Mouse (Mus musculus): ENCODE measurements around the gene Vstm2b. TPM values are rescaled to one million over a fixed set of nuclear protein-coding genes. Genes with fewer than 3 reads are reported as not detected.

Vstm2b gene
- polyA plus RNA-seq, 1 experiment from 2014 or later: 0.23 TPM

DNA sequence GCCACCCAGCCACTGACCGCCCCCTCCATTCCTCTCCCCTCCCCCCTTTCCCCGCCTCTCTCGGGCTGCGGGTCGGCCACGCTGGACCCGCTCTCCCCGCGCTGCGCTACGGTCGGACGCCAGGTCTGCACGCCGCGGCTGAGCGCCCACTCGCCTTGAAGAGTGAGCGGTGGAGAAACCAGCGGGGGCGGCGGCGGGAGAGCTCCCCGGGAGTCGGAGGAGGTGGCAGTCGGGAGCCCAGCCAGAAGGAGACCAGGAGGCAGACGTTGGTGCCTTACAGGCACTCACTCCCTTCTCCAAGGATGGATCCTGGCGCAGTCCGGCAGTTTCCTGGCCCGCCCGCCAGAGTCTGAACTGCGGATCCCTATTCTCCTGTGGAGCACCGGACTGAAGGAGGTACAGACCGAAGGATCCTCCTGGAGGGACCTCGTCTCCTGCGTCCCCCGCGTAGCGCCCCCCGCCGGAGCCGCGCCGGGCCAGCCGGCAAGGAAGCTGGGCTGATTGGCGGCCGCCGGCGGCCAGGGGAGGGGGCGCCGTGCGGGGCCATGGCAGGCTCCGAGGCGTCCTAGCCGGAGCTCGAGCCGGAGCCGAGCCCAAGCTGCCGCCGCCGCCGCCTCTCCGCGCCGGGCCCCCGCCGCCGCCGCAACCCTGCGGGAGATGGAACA lies 715 bp downstream of the Vstm2b start:
- WGBS: 1% methylated on average over 53 of the region's 70 CpGs
- Histone ChIP-seq H3K36me3 (ENCODE audit: control insufficient read depth, insufficient read depth) (no peaks in the 10 kb centered on the region), H3K4me2 (replicated peaks; ENCODE audit: low read depth) (peak overlapping the region; percentile 58), H3K4me3 (ENCODE audit: low read depth, low read length) (peak overlapping the region; percentile 25), H3K27me3 (replicated peaks; ENCODE audit: control insufficient read depth, insufficient read depth, low read length) (peaks cover 55% of the 10 kb centered on the region), H3K9me3 (ENCODE audit: control insufficient read depth) (no peaks in the 10 kb centered on the region), H3K4me1 (replicated peaks; ENCODE audit: control insufficient read depth, insufficient read depth, low read length) (no peaks in the 10 kb centered on the region), H3K27ac (ENCODE audit: low read depth, low read length) (no peak overlapping the region), H3K9ac (ENCODE audit: low read depth, low read length) (no peak overlapping the region)
- no peak for ATAC-seq
- TF ChIP-seq CTCF (IDR thresholded peaks at IDR 0.05; ENCODE audit: low read depth): no peak

DNA sequence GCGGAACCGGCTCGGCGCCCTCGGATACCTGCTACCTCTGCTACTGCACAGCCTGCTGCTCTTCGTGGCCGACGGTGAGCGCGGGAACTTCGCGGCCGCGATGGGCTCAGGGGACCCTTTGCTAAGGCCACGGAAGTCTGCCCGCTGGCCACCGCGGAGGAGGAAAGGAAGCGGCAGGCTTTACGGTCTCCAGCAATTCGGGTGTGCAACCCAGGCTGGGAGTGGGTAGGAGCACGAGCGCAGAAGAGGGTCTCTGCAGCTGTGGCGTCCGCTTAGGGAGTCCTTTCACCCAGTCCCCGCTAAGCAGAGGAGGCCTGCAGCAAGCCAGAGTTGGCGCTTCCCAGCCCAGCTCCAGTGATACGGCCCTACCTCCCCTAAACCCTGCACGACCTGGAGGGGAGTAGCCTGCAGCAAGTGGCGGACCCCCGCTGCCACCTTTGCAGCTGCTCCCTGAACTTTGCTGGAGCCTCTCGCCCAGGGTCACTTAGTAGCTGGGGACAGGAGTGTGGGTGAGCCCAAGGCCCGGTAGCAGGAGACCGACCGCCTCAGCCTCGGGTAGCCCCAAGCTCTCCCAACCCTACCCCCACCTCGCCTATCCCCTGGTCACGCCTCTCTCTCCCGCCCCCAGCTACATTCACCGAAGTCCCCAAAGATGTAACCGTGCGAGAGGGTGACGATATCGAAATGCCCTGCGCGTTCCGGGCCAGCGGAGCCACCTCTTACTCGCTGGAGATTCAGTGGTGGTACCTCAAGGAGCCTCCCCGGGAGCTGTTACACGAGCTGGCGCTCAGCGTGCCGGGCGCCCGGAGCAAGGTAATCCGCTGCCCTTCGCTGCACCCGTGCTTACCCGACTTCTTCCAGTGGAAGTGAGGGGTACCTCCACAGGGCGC lies 1.5 kb downstream of the Vstm2b start:
- H3K4me2 ChIP-seq (replicated peaks; ENCODE audit: low read depth): peak overlapping the region; percentile 58
- ATAC-seq: no peak
- H3K4me1 ChIP-seq (replicated peaks; ENCODE audit: control insufficient read depth, insufficient read depth, low read length): no peaks in the 10 kb centered on the region
- H3K27ac ChIP-seq (ENCODE audit: low read depth, low read length): no peak overlapping the region
- TF ChIP-seq CTCF (IDR thresholded peaks at IDR 0.05; ENCODE audit: low read depth): no peak
- no peak overlapping the region for H3K9ac ChIP-seq (ENCODE audit: low read depth, low read length)
- peak overlapping the region; percentile 25 for H3K4me3 ChIP-seq (ENCODE audit: low read depth, low read length)
- H3K36me3 ChIP-seq (ENCODE audit: control insufficient read depth, insufficient read depth): no peaks in the 10 kb centered on the region
- under 1% methylated on average over 58 of the region's 61 CpGs for WGBS
- no peaks in the 10 kb centered on the region for H3K9me3 ChIP-seq (ENCODE audit: control insufficient read depth)
- peaks cover 55% of the 10 kb centered on the region for H3K27me3 ChIP-seq (replicated peaks; ENCODE audit: control insufficient read depth, insufficient read depth, low read length)

- H3K36me3 ChIP-seq (ENCODE audit: control insufficient read depth, insufficient read depth): no peaks in the 10 kb centered on the region
- no peak for ATAC-seq
Observed at GRCm38 (mm10) chr7:40901201-40901600, 3.1 kb downstream of the Vstm2b start.

DNA sequence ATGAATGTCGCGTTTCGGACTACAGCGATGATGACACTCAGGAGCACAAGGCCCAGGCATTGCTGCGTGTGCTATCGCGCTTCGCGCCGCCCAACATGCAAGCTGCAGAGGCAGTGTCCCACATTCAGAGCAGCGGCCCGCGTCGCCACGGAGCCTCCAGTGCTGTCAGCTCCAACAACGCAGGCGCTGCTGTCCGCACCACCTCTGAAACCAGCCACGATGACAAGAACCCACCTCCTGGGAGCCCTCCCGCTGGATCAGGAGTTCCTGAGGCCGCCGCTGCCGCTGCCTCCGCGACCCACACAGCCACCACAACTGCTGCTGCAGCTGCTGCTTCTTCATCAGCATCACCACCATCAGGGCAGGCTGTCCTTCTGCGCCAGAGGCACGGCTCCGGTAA lies 4.4 kb downstream of the Vstm2b start:
- H3K4me3 ChIP-seq (ENCODE audit: low read depth, low read length): no peak overlapping the region
- ATAC-seq: no peak
- H3K4me2 ChIP-seq (replicated peaks; ENCODE audit: low read depth): no peak overlapping the region
- TF ChIP-seq CTCF (IDR thresholded peaks at IDR 0.05; ENCODE audit: low read depth): no peak
- H3K27me3 ChIP-seq (replicated peaks; ENCODE audit: control insufficient read depth, insufficient read depth, low read length): peaks cover 51% of the 10 kb centered on the region
- no peaks in the 10 kb centered on the region for H3K4me1 ChIP-seq (replicated peaks; ENCODE audit: control insufficient read depth, insufficient read depth, low read length)
- no peak overlapping the region for H3K9ac ChIP-seq (ENCODE audit: low read depth, low read length)
- no peaks in the 10 kb centered on the region for H3K36me3 ChIP-seq (ENCODE audit: control insufficient read depth, insufficient read depth)
- H3K9me3 ChIP-seq (ENCODE audit: control insufficient read depth): no peaks in the 10 kb centered on the region
- WGBS: 14% methylated on average over 28 of the region's 28 CpGs
- no peak overlapping the region for H3K27ac ChIP-seq (ENCODE audit: low read depth, low read length)

More at GRCm38 (mm10) chr7:40901201-40901600, 3.1 kb downstream of the Vstm2b start:
- TF ChIP-seq CTCF (IDR thresholded peaks at IDR 0.05; ENCODE audit: low read depth): peak; percentile 74
- no peaks in the 10 kb centered on the region for H3K4me1 ChIP-seq (replicated peaks; ENCODE audit: control insufficient read depth, insufficient read depth, low read length)
- H3K4me2 ChIP-seq (replicated peaks; ENCODE audit: low read depth): no peak overlapping the region
- no peak overlapping the region for H3K4me3 ChIP-seq (ENCODE audit: low read depth, low read length)
- peaks cover 55% of the 10 kb centered on the region for H3K27me3 ChIP-seq (replicated peaks; ENCODE audit: control insufficient read depth, insufficient read depth, low read length)
- H3K9ac ChIP-seq (ENCODE audit: low read depth, low read length): no peak overlapping the region
- WGBS: 3% methylated on average over 16 of the region's 16 CpGs
- H3K9me3 ChIP-seq (ENCODE audit: control insufficient read depth): no peaks in the 10 kb centered on the region
- no peak overlapping the region for H3K27ac ChIP-seq (ENCODE audit: low read depth, low read length)

- H3K9me3 ChIP-seq (ENCODE audit: control insufficient read depth): no peaks in the 10 kb centered on the region
- H3K4me1 ChIP-seq (replicated peaks; ENCODE audit: control insufficient read depth, insufficient read depth, low read length): no peaks in the 10 kb centered on the region
- no peak overlapping the region for H3K4me3 ChIP-seq (ENCODE audit: low read depth, low read length)
- no peak overlapping the region for H3K27ac ChIP-seq (ENCODE audit: low read depth, low read length)
- no peak overlapping the region for H3K4me2 ChIP-seq (replicated peaks; ENCODE audit: low read depth)
- TF ChIP-seq CTCF (IDR thresholded peaks at IDR 0.05; ENCODE audit: low read depth): no peak
- H3K9ac ChIP-seq (ENCODE audit: low read depth, low read length): no peak overlapping the region
- 76% methylated on average over 1 of the region's 1 CpGs for WGBS
- peaks cover 13% of the 10 kb centered on the region; the same call in 1 of the 2 replicates for H3K27me3 ChIP-seq (replicated peaks; ENCODE audit: control insufficient read depth, insufficient read depth, low read length)
- no peaks in the 10 kb centered on the region for H3K36me3 ChIP-seq (ENCODE audit: control insufficient read depth, insufficient read depth)
- no peak for ATAC-seq
Observed at GRCm38 (mm10) chr7:40906484-40906883, 8.4 kb downstream of the Vstm2b start.

DNA sequence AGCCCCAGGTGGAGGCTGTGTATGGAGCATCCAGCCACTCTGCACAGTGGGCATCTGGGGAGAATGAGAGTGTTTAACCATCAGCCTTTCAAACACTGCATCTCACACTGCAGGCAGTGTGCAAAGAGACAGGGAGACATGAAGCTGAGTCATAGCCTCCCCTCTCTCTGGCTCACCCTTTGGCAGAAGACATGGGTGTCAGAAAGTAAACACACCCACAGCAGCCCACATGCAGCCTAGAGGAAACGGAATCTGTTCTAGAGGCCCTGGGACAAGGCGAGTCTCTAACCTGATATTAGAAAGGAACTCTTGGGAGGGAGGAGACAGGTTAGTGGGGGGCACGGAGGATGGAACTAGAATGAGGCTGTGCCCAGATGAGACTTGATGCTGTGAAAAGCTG lies 18.6 kb downstream of the Vstm2b start:
- Histone ChIP-seq H3K27ac (ENCODE audit: low read depth, low read length) (no peak overlapping the region), H3K4me2 (replicated peaks; ENCODE audit: low read depth) (no peak overlapping the region), H3K4me3 (ENCODE audit: low read depth, low read length) (no peak overlapping the region), H3K27me3 (replicated peaks; ENCODE audit: control insufficient read depth, insufficient read depth, low read length) (no peaks in the 10 kb centered on the region), H3K36me3 (ENCODE audit: control insufficient read depth, insufficient read depth) (no peaks in the 10 kb centered on the region), H3K4me1 (replicated peaks; ENCODE audit: control insufficient read depth, insufficient read depth, low read length) (no peaks in the 10 kb centered on the region), H3K9ac (ENCODE audit: low read depth, low read length) (no peak overlapping the region), H3K9me3 (ENCODE audit: control insufficient read depth) (no peaks in the 10 kb centered on the region)
- WGBS: 68% methylated on average over 3 of the region's 3 CpGs
- ATAC-seq: no peak
- no peak for TF ChIP-seq CTCF (IDR thresholded peaks at IDR 0.05; ENCODE audit: low read depth)
